Mouse (Mus musculus) lung, embryonic 14.5 days (tissue): ENCODE data around the gene Wdr18. TPM values are rescaled to one million over a fixed set of nuclear protein-coding genes. Genes with fewer than 3 reads are reported as not detected.

Source experiments
- ATAC-seq: fragments of 200-750 bp; cut with Nextera tagmentation; 2 replicates; pipeline ENCODE4 v1.8.0; 2017; ENCODE audit warnings: mild to moderate bottlenecking, moderate TSS enrichment, moderate library complexity; ENCODE audit not compliant: insufficient read depth
- DNase-seq: peaks from one replicate; pipeline ENCODE4 v3.0.0-alpha.2; 2015
- H3K27ac ChIP-seq: fragments of 300-500 bp; sonication (generic); 2 replicates; pipeline ENCODE4 v1.5.1; 2014; ENCODE audit warnings: low read depth, mild to moderate bottlenecking, moderate library complexity
- H3K27me3 ChIP-seq: fragments of 300-500 bp; sonication (generic); 2 replicates; pipeline ENCODE4 v1.6.1; 2014; ENCODE audit warnings: low read length, control low read depth; ENCODE audit not compliant: insufficient read depth
- H3K36me3 ChIP-seq: fragments of 300-500 bp; sonication (generic); 2 replicates; pipeline ENCODE4 v1.6.1; 2014; ENCODE audit warnings: control low read depth; ENCODE audit not compliant: insufficient read depth
- H3K4me1 ChIP-seq: fragments of 300-500 bp; sonication (generic); 2 replicates; pipeline ENCODE4 v1.6.1; 2014; ENCODE audit warnings: antibody characterized with exemption, control low read depth; ENCODE audit not compliant: insufficient read depth
- H3K4me2 ChIP-seq: fragments of 300-500 bp; sonication (generic); 2 replicates; pipeline ENCODE4 v1.6.1; 2014; ENCODE audit warnings: mild to moderate bottlenecking
- H3K4me3 ChIP-seq: fragments of 300-500 bp; sonication (generic); 2 replicates; pipeline ENCODE4 v1.5.1; 2014; ENCODE audit warnings: low read depth, low read length
- H3K9ac ChIP-seq: fragments of 300-500 bp; sonication (generic); 2 replicates; pipeline ENCODE4 v1.6.1; 2014
- H3K9me3 ChIP-seq: fragments of 300-500 bp; sonication (generic); 2 replicates; pipeline ENCODE4 v1.6.1; 2016; ENCODE audit warnings: low read depth, low read length, control low read depth
- CTCF ChIP-seq: IDR thresholded peaks from 2 replicates; pipeline ENCODE4 v1.5.1; 2016; ENCODE audit warnings: antibody characterized with exemption, low read depth
- WGBS: fragments of 180-500 bp; shearing (Covaris S2); extraction: QIAGEN DNeasy Blood & Tissue Kit; methylation state at CpG from one replicate; pipeline ENCODE4 v1.1.7; 2014; 5-methylcytosine and 5-hydroxymethylcytosine counted together
- polyA plus RNA-seq: library from polyadenylated mRNA; unstranded; fragments of >200 nt; fragmentation: Nextera tagmentation; extraction: Ambion mirVana; gene quantifications from 2 replicates; pipeline ENCODE4 v1.2.1, GENCODE M21; 2014

Wdr18 gene
- polyA plus RNA-seq, 1 experiment from 2014 or later, result 124 TPM

DNA sequence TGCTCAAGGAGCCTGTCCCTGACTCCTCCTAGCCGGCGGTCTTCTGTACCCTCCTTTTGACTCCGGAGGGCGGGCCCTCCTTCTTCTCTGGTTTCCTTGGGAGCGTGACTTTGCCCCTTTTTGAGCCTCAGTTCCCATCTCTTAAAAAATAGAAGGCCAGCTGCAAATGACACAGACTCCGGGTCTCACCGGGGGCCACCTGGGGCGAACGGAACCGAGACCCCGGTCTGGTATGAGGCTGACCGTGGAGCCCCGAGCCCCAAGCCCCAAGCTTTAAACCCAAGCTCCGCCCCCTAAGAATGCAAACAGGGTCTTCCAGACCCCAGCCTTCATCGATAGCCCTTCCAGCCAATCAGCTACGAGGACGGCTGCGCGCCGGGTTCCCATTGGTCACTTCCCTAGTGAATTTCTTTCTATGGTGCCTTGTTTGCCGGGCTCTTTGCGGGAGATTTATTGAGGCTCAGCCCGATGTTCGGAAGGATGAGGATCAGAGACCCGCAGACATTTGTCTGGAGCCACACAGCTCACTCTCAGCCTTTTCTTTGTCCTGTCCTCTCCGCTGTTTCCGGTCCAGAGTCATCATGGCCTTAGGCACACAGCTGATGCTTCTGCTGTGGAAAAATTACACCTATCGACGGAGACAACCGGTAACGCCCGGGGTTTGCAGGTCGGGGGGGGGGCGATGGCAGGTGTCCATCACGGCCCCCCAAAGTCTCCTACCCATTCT lies 37.2 kb downstream of the Wdr18 start:
- Histone ChIP-seq H3K27ac (peak overlapping the region; percentile 43), H3K9me3 (no peaks in the 10 kb centered on the region), H3K9ac (peak overlapping the region; percentile 51), H3K4me2 (peak overlapping the region; percentile 87), H3K27me3 (peaks cover 4% of the 10 kb centered on the region; the same call in 1 of the 2 replicates), H3K4me3 (peak overlapping the region; percentile 52), H3K36me3 (peaks cover 35% of the 10 kb centered on the region), H3K4me1 (peaks cover 8% of the 10 kb centered on the region; the same call in 1 of the 2 replicates)
- peak; percentile 67 for ATAC-seq
- under 1% methylated on average over 35 of the region's 35 CpGs for whole genome bisulfite sequencing
- TF ChIP-seq CTCF, result no peak
- DNase-seq, result peak; percentile 93

DNA sequence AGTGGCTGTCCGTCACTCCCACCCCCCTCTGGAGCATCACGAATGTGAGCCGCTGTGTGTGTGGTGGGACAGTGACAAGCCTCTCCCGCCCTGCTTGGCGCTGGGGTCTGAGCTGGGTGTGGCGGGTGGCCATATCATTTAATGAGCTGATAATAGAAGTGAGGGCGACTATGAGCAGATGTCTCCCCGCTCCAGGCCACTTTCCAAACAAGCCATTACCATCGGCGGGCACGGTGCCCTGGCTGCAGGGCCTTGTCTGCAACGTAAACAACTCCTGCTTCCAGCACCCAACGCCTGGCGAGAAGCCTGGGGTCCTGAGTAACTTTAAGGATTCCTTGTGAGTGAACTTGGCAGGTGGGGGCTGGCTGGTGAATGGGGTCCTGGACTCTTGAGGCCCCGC lies 37.9 kb downstream of the Wdr18 start:
- Histone ChIP-seq H3K4me2 (peak overlapping the region; percentile 87), H3K27me3 (peaks cover 10% of the 10 kb centered on the region; the same call in 1 of the 2 replicates), H3K27ac (peak overlapping the region; percentile 43; the same call in 1 of the 2 replicates), H3K4me3 (peak overlapping the region; percentile 52), H3K36me3 (peaks cover 28% of the 10 kb centered on the region), H3K9me3 (no peaks in the 10 kb centered on the region), H3K9ac (peak overlapping the region; percentile 34), H3K4me1 (peaks cover 8% of the 10 kb centered on the region; the same call in 1 of the 2 replicates)
- peak; percentile 76 for DNase-seq
- ATAC-seq, result peak; percentile 39; the same call in 1 of the 2 replicates
- 9% methylated on average over 15 of the region's 15 CpGs for WGBS
- no peak for TF ChIP-seq CTCF

DNA sequence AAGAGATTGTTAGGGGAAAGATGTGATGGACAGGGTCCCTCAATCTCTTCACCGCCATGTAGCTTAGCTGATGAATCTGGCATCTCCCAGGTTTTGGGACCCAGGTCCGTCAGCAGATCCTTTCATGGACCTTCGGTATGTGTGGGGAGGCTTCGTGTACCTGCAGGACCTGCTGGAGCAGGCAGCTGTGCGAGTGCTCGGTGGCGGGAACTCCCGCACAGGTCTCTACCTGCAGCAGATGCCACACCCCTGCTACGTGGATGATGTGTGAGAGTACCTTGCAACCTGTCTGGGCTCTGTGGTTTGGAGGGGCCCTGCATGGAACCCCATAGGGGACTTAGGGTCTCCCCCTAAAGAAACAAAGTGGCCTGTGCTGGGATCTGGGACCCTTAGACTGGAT lies 42.0 kb downstream of the Wdr18 start:
- no peak for TF ChIP-seq CTCF
- H3K27ac ChIP-seq, result no peak overlapping the region
- no peaks in the 10 kb centered on the region for H3K36me3 ChIP-seq
- no peaks in the 10 kb centered on the region for H3K9me3 ChIP-seq
- DNase-seq (no peak), ATAC-seq (no peak)
- H3K27me3 ChIP-seq, result peaks cover 10% of the 10 kb centered on the region; the same call in 1 of the 2 replicates
- no peak overlapping the region for H3K9ac ChIP-seq
- no peak overlapping the region for H3K4me3 ChIP-seq
- no peak overlapping the region for H3K4me2 ChIP-seq
- peaks cover 8% of the 10 kb centered on the region; the same call in 1 of the 2 replicates for H3K4me1 ChIP-seq
- WGBS, result 65% methylated on average over 9 of the region's 9 CpGs

DNA sequence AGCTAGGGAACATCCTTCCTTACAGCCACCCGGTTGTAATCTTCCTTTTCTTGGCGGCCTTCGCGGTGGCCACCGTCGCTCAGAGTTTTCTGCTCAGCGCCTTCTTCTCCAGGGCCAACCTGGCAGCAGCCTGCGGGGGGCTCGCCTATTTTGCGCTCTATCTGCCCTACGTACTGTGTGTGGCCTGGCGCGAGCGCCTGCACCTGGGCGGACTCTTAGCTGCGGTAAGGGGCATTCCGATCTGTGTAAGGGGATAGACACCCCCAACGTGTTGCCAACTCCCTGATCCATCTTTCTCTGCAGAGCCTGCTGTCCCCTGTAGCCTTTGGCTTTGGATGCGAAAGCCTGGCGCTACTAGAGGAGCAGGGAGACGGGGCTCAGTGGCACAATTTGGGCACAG lies 42.9 kb downstream of the Wdr18 start:
- Histone ChIP-seq H3K9me3 (no peaks in the 10 kb centered on the region), H3K4me2 (no peak overlapping the region), H3K27ac (no peak overlapping the region), H3K27me3 (peaks cover 10% of the 10 kb centered on the region; the same call in 1 of the 2 replicates), H3K4me3 (no peak overlapping the region), H3K36me3 (no peaks in the 10 kb centered on the region), H3K4me1 (peaks cover 4% of the 10 kb centered on the region; the same call in 1 of the 2 replicates), H3K9ac (no peak overlapping the region; the same call in 1 of the 2 replicates)
- 27% methylated on average over 21 of the region's 21 CpGs for WGBS
- no peak for TF ChIP-seq CTCF
- ATAC-seq, result no peak
- DNase-seq, result no peak

DNA sequence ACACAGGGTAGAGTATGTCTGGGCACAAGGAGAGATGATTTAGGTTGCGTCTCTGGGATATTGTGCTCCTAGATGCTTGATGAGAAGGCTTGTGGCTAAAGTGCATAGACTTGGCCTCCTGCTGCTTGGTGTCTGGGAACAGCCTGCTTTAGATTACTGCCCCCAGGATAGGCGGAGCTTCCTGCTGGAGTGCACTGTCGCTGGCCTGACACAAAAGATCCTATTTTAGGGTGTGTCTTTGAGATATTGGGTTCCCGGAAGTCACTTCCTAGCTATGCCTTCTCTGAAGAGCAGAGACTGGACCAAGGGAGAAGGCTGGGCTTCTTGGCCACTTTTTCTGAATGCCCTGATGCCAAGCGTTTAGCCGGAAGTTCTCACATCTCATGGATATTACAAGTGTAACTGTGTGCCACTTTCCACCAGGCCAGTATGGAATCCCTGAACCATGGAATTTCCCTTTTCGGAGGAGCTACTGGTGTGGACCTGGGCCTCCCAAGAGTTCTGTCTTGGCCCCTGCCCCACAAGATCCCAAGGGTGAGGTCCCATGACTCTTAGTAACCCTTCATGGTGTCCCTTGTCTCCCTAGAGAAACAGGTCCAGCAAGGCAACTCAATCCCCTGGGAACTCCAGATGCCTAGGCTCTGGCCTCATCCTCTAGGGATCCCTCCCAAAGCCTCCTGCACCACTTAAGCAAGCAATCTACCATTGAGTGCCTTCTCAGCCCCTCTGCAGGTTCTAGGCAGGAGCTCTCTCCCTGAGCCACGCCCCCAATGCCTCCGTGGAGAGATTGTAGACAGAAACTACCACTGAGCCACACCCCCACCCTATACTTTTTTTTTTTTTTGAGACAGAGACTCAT lies 43.7 kb downstream of the Wdr18 start:
- H3K36me3 ChIP-seq, result no peaks in the 10 kb centered on the region
- H3K4me3 ChIP-seq, result no peak overlapping the region
- H3K4me2 ChIP-seq, result no peak overlapping the region
- no peak for TF ChIP-seq CTCF
- peaks cover 10% of the 10 kb centered on the region; the same call in 1 of the 2 replicates for H3K27me3 ChIP-seq
- 54% methylated on average over 9 of the region's 9 CpGs for WGBS
- H3K9me3 ChIP-seq, result no peaks in the 10 kb centered on the region
- DNase-seq (peak; percentile 24), ATAC-seq (no peak)
- H3K4me1 ChIP-seq, result no peaks in the 10 kb centered on the region
- no peak overlapping the region for H3K27ac ChIP-seq
- H3K9ac ChIP-seq, result no peak overlapping the region

DNA sequence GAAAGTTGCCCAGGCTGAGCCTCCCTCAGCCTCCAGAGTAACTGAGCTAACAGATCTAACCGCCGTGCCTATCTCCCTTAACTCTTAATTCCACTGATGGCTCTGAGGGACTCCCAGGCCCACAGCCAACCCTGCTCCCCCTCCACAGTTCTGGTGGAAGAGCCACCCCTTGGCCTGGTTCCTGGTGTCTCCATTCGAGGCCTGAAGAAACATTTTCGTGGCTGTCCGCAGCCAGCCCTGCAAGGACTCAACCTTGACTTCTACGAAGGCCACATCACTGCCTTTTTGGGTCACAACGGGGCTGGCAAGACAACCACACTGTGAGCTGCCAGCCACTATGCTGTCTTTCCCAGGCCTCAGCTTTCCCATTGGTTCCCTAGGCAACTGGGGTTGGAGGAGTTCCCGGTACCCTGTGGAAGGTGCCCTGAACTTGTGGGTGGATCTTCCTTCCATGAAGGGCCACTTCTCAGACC lies 44.3 kb downstream of the Wdr18 start:
- no peak for ATAC-seq
- no peak for TF ChIP-seq CTCF
- H3K36me3 ChIP-seq, result no peaks in the 10 kb centered on the region
- H3K4me1 ChIP-seq, result no peaks in the 10 kb centered on the region
- no peak overlapping the region for H3K9ac ChIP-seq
- no peak overlapping the region for H3K4me3 ChIP-seq
- DNase-seq, result no peak
- no peak overlapping the region for H3K27ac ChIP-seq
- 78% methylated on average over 8 of the region's 8 CpGs for WGBS
- H3K9me3 ChIP-seq, result no peaks in the 10 kb centered on the region
- H3K27me3 ChIP-seq, result peaks cover 10% of the 10 kb centered on the region; the same call in 1 of the 2 replicates
- no peak overlapping the region for H3K4me2 ChIP-seq

DNA sequence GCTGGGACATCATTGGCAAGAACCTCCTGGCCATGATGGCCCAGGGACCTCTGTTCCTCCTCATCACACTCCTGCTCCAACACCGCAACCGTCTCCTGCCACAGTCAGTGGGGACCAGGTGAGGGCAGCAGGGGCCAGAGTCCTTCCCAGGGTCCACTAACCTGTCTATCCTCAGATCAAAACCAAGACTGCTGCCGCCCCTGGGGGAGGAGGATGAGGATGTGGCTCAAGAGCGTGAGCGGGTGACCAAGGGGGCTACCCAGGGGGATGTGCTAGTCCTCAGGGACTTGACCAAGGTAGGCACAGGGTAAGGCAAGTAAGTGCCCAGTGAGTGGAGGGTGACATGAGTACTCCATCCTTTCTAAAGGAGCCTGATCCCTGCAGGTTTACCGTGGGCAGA lies 51.8 kb downstream of the Wdr18 start:
- no peak overlapping the region for H3K4me2 ChIP-seq
- DNase-seq (no peak), ATAC-seq (no peak)
- H3K27me3 ChIP-seq, result peaks cover 34% of the 10 kb centered on the region
- no peaks in the 10 kb centered on the region; the same call in none of the 2 replicates for H3K4me1 ChIP-seq
- no peak overlapping the region for H3K4me3 ChIP-seq
- H3K9ac ChIP-seq, result no peak overlapping the region
- peaks cover 9% of the 10 kb centered on the region; the same call in 1 of the 2 replicates for H3K9me3 ChIP-seq
- 0 out of 2 replicates have a peak, but pooled peaks cover 7% of the 10 kb centered on the region for H3K36me3 ChIP-seq
- no peak for TF ChIP-seq CTCF
- 88% methylated on average over 6 of the region's 6 CpGs for WGBS
- H3K27ac ChIP-seq, result no peak overlapping the region
